Comparison of ENCODE assay signal across 29 mouse cellular contexts in genomic region chr3:88026823-88027222, GRCm38 (mm10). TPM values are rescaled to one million over a fixed set of nuclear protein-coding genes. Genes with fewer than 3 reads are reported as not detected.
DNase-seq lines count a peak whose midpoint lies in the region; ATAC-seq and TF ChIP-seq lines count a peak whose summit lies in the region.
"Had no signal": no experiment of that assay in that cellular context is flagged by ENCODE, and none has a peak within 500 bp of the region (broad histone marks: within the 10 kb centered on the region; RNA-seq: fewer than 3 reads in every experiment).

No protein-coding gene starts in this region.

- no peak for DNase-seq in cerebellum, adult 2 months
- DNase-seq in cerebellum, adult 8-10 months, result no peak
- DNase-seq in layer of hippocampus, adult 2 months (ENCODE audit: low spot score in 2 of 2), result no peak
- DNase-seq in layer of hippocampus, postnatal 25 days (ENCODE audit: extremely low spot score in 1 of 2, low spot score in 1 of 2), result no peak
- peak; percentile 77 for DNase-seq in midbrain, embryonic 11.5 days (ENCODE audit: low spot score, missing footprints)
- DNase-seq: adrenal gland, adult 8-10 months; adrenal gland, postnatal 14 days; adrenal gland, postnatal 36 days; B cell, adult 2 months; cerebellum, adult 11-12 months; cerebellum, adult 9-10 months; cerebellum, postnatal 10 days; cerebellum, postnatal 25 days; embryo, embryonic 11 days had no signal

- H3K4me2 ChIP-seq in midbrain, embryonic 11.5 days, result no peak overlapping the region
- H3K4me2 ChIP-seq in midbrain, embryonic 13.5 days (replicated peaks), result no peak overlapping the region
- H3K4me2 ChIP-seq: embryonic facial prominence, embryonic 13.5 days; embryonic facial prominence, embryonic 15.5 days; forebrain, embryonic 12.5 days had no signal

- H3K9ac ChIP-seq in midbrain, embryonic 11.5 days (ENCODE audit: low read length), result no peak overlapping the region
- no peak overlapping the region for H3K9ac ChIP-seq in midbrain, embryonic 13.5 days (replicated peaks)
- H3K9ac ChIP-seq: embryonic facial prominence, embryonic 13.5 days; embryonic facial prominence, embryonic 15.5 days; forebrain, embryonic 12.5 days had no signal

- H3K27me3 ChIP-seq in cerebellum, adult 2 months (ENCODE audit: control insufficient read depth, insufficient read depth, low read length), result no peaks in the 10 kb centered on the region; the same call in 1 of the 2 replicates
- H3K27me3 ChIP-seq in midbrain, embryonic 11.5 days (ENCODE audit: control insufficient read depth, insufficient read depth, low read length), result peaks cover 39% of the 10 kb centered on the region
- peaks cover 78% of the 10 kb centered on the region for H3K27me3 ChIP-seq in midbrain, embryonic 13.5 days

- H3K4me3 ChIP-seq in cerebellum, adult 2 months (replicated peaks; ENCODE audit: insufficient read depth, low read depth, low read length), result no peak overlapping the region
- peak overlapping the region; percentile 4; the same call in 1 of the 2 replicates for H3K4me3 ChIP-seq in layer of hippocampus, adult 2 months
- H3K4me3 ChIP-seq in midbrain, embryonic 11.5 days (ENCODE audit: low read depth, low read length), result no peak overlapping the region
- no peak overlapping the region for H3K4me3 ChIP-seq in midbrain, embryonic 13.5 days (replicated peaks)
- H3K4me3 ChIP-seq: embryonic facial prominence, embryonic 13.5 days; embryonic facial prominence, embryonic 15.5 days; erythroblast, embryonic 14.5 days; forebrain, embryonic 10.5 days; forebrain, embryonic 12.5 days had no signal

- no peaks in the 10 kb centered on the region for H3K36me3 ChIP-seq in midbrain, embryonic 11.5 days (ENCODE audit: control insufficient read depth, insufficient read depth, low read length)
- H3K36me3 ChIP-seq in midbrain, embryonic 13.5 days, result no peaks in the 10 kb centered on the region
- H3K36me3 ChIP-seq: embryonic facial prominence, embryonic 13.5 days; embryonic facial prominence, embryonic 15.5 days; forebrain, embryonic 10.5 days; forebrain, embryonic 12.5 days; G1E had no signal

- ATAC-seq in midbrain, embryonic 11.5 days (ENCODE audit: low FRiP score), result no peak
- ATAC-seq in midbrain, embryonic 13.5 days, result no peak
- ATAC-seq: activated CD4-positive, CD25-positive, alpha-beta regulatory T cell, adult 4 months; CD4-positive, CD25-positive, alpha-beta regulatory T cell, adult 4 months; forebrain, embryonic 14.5 days; forebrain, embryonic 16.5 days; Patski had no signal

- peaks cover 6% of the 10 kb centered on the region; the same call in 1 of the 2 replicates for H3K9me3 ChIP-seq in midbrain, embryonic 11.5 days (ENCODE audit: control insufficient read depth, low read length)
- H3K9me3 ChIP-seq in midbrain, embryonic 13.5 days, result peaks cover 11% of the 10 kb centered on the region; the same call in 1 of the 2 replicates
- H3K9me3 ChIP-seq: embryonic facial prominence, embryonic 15.5 days had no signal

- peaks cover 4% of the 10 kb centered on the region; the same call in 1 of the 2 replicates for H3K4me1 ChIP-seq in cerebellum, adult 2 months (ENCODE audit: control insufficient read depth, insufficient read depth, low read length)
- peaks cover 13% of the 10 kb centered on the region; the same call in 1 of the 2 replicates for H3K4me1 ChIP-seq in midbrain, embryonic 11.5 days (ENCODE audit: control insufficient read depth, insufficient read depth, low read length)
- peaks cover 24% of the 10 kb centered on the region for H3K4me1 ChIP-seq in midbrain, embryonic 13.5 days (replicated peaks)

- TF ChIP-seq CTCF in cerebellum, adult 2 months (IDR thresholded peaks at IDR 0.05; ENCODE audit: borderline replicate concordance, insufficient read depth, low read depth, low read length), result no peak
- TF ChIP-seq CTCF in layer of hippocampus, adult 2 months (conservative IDR thresholded peaks at IDR 0.05), result no peak

- WGBS in cerebellum, adult 2 months, result 51% methylated on average over 7 of the region's 7 CpGs
- WGBS in midbrain, embryonic 11.5 days, result 66% methylated on average over 7 of the region's 7 CpGs
- 62% methylated on average over 7 of the region's 7 CpGs for WGBS in midbrain, embryonic 13.5 days

- H3K27ac ChIP-seq in cerebellum, adult 2 months (ENCODE audit: insufficient read depth, low read length), result peak overlapping the region; percentile 23; the same call in 1 of the 2 replicates
- H3K27ac ChIP-seq in layer of hippocampus, adult 2 months, result peak overlapping the region; percentile 59; the same call in 1 of the 2 replicates
- no peak overlapping the region for H3K27ac ChIP-seq in midbrain, embryonic 11.5 days (ENCODE audit: low read depth, low read length)
- H3K27ac ChIP-seq in midbrain, embryonic 13.5 days, result no peak overlapping the region
- H3K27ac ChIP-seq: embryonic facial prominence, embryonic 13.5 days; embryonic facial prominence, embryonic 15.5 days; forebrain, embryonic 10.5 days; forebrain, embryonic 12.5 days had no signal

- TF ChIP-seq POLR2A in cerebellum, adult 2 months (IDR thresholded peaks at IDR 0.05; ENCODE audit: borderline replicate concordance, insufficient read depth, low read length), result no peak

RNA-seq across cellular contexts. Expression of gene Hapln2, which starts 0.6 kb away (rescaled TPM):
- polyA plus RNA-seq in cerebellum, adult 2 months (2012; rRNA removed), result 103 and 112 TPM in 2 replicates
- 10 to 100 TPM; 16.2 to 16.5 TPM for total RNA-seq in layer of hippocampus, adult 2 months (2021)
- total RNA-seq in layer of hippocampus, postnatal 25 days (2021), result 10 to 100 TPM in 1 of 2 experiments, 1 to 10 TPM in 1; 7.3 to 12.0 TPM
- polyA plus RNA-seq in midbrain, embryonic 11.5 days (2014; fragmentation: Nextera tagmentation; extraction: Ambion mirVana), result 0.11 TPM in 1 of 2 replicates, not detected in the other
- 0.14 and 0.55 TPM in 2 replicates for polyA plus RNA-seq in midbrain, embryonic 13.5 days (2015; fragmentation: Nextera tagmentation; extraction: Ambion mirVana)
- total RNA-seq: adrenal gland, adult 18-20 months; adrenal gland, adult 8-10 months; adrenal gland, postnatal 14 days; adrenal gland, postnatal 36 days; CH12.LX; G1E had no signal
- polyA plus RNA-seq: activated CD4-positive, CD25-positive, alpha-beta regulatory T cell, adult 4 months; embryonic facial prominence, embryonic 11.5 days; erythroblast, embryonic 14.5 days; forebrain, embryonic 10.5 days; forebrain, embryonic 12.5 days; forebrain, embryonic 14.5 days; G1E had no signal

RNA-seq across cellular contexts. Expression of gene Gpatch4, which starts 16.1 kb away (rescaled TPM):
- 11.4 and 14.4 TPM in 2 replicates for polyA plus RNA-seq in cerebellum, adult 2 months (2012; rRNA removed)
- total RNA-seq in layer of hippocampus, adult 2 months (2021), result 10 to 100 TPM; 15.0 to 16.5 TPM
- 10 to 100 TPM; 14.9 to 15.7 TPM for total RNA-seq in layer of hippocampus, postnatal 25 days (2021)
- polyA plus RNA-seq in midbrain, embryonic 11.5 days (2014; fragmentation: Nextera tagmentation; extraction: Ambion mirVana), result 31.8 and 32.9 TPM in 2 replicates
- 28.1 and 28.3 TPM in 2 replicates for polyA plus RNA-seq in midbrain, embryonic 13.5 days (2015; fragmentation: Nextera tagmentation; extraction: Ambion mirVana)

RNA-seq across cellular contexts. Expression of gene Bcan, which starts 26.8 kb away (rescaled TPM):
- polyA plus RNA-seq in cerebellum, adult 2 months (2012; rRNA removed), result 357 and 400 TPM in 2 replicates
- 100 to 1,000 TPM; 309 to 328 TPM for total RNA-seq in layer of hippocampus, adult 2 months (2021)
- total RNA-seq in layer of hippocampus, postnatal 25 days (2021), result 100 to 1,000 TPM; 329 to 388 TPM
- polyA plus RNA-seq in midbrain, embryonic 11.5 days (2014; fragmentation: Nextera tagmentation; extraction: Ambion mirVana), result 0.37 and 0.44 TPM in 2 replicates
- 10.1 and 14.0 TPM in 2 replicates for polyA plus RNA-seq in midbrain, embryonic 13.5 days (2015; fragmentation: Nextera tagmentation; extraction: Ambion mirVana)
- total RNA-seq: G1E had no signal
- polyA plus RNA-seq: activated CD4-positive, CD25-positive, alpha-beta regulatory T cell, adult 4 months; CD4-positive, CD25-positive, alpha-beta regulatory T cell, adult 4 months; erythroblast, embryonic 14.5 days; G1E had no signal

RNA-seq across cellular contexts. Expression of gene Naxe, which starts 31.5 kb away (rescaled TPM):
- 118 and 120 TPM in 2 replicates for polyA plus RNA-seq in cerebellum, adult 2 months (2012; rRNA removed)
- total RNA-seq in layer of hippocampus, adult 2 months (2021), result 10 to 100 TPM; 79.2 to 81.8 TPM
- total RNA-seq in layer of hippocampus, postnatal 25 days (2021), result 10 to 100 TPM; 80.8 to 84.2 TPM
- 126 and 128 TPM in 2 replicates for polyA plus RNA-seq in midbrain, embryonic 11.5 days (2014; fragmentation: Nextera tagmentation; extraction: Ambion mirVana)
- polyA plus RNA-seq in midbrain, embryonic 13.5 days (2015; fragmentation: Nextera tagmentation; extraction: Ambion mirVana), result 154 and 157 TPM in 2 replicates

RNA-seq across cellular contexts. Expression of gene Ttc24, which starts 51.3 kb away (rescaled TPM):
- not detected in 2 replicates for polyA plus RNA-seq in cerebellum, adult 2 months (2012; rRNA removed)
- not detected for total RNA-seq in layer of hippocampus, adult 2 months (2021)
- not detected for total RNA-seq in layer of hippocampus, postnatal 25 days (2021)
- polyA plus RNA-seq in midbrain, embryonic 11.5 days (2014; fragmentation: Nextera tagmentation; extraction: Ambion mirVana), result not detected in 2 replicates
- not detected in 2 replicates for polyA plus RNA-seq in midbrain, embryonic 13.5 days (2015; fragmentation: Nextera tagmentation; extraction: Ambion mirVana)
- total RNA-seq: adrenal gland, adult 18-20 months; adrenal gland, adult 8-10 months; adrenal gland, postnatal 14 days; adrenal gland, postnatal 36 days; CH12.LX had no signal
- polyA plus RNA-seq: activated CD4-positive, CD25-positive, alpha-beta regulatory T cell, adult 4 months; CD4-positive, CD25-positive, alpha-beta regulatory T cell, adult 4 months; erythroblast, embryonic 14.5 days; forebrain, embryonic 10.5 days; forebrain, embryonic 14.5 days; forebrain, embryonic 16.5 days; G1E; Patski had no signal

Comparison
In these comparisons a context has a peak if more than half of its experiments do, and no peak if none do; other contexts are left out.
1. H3K27ac ChIP-seq: peak in cerebellum, adult 2 months (single experiment) and layer of hippocampus, adult 2 months (single experiment); none in midbrain, embryonic 11.5 days (single experiment) and midbrain, embryonic 13.5 days (single experiment).
2. RNA of gene Hapln2, which starts 0.6 kb away (polyA plus RNA-seq): 103 to 112 TPM in cerebellum, adult 2 months; 0.14 to 0.55 TPM in midbrain, embryonic 13.5 days and 0.11 TPM in midbrain, embryonic 11.5 days; every median in the first group is over 10 times any median in the second.
3. RNA of gene Bcan, which starts 26.8 kb away (polyA plus RNA-seq): 357 to 400 TPM in cerebellum, adult 2 months; 10.1 to 14.0 TPM in midbrain, embryonic 13.5 days and 0.37 to 0.44 TPM in midbrain, embryonic 11.5 days; every median in the first group is over 10 times any median in the second.